Mouse (Mus musculus) thymus, adult 2 months (tissue): ENCODE results near the gene Ch25h.

Experiments used
- CTCF ChIP-seq: fragments of 200-500 bp; IDR thresholded peaks from 2 replicates; pipeline ENCODE4 v1.5.1; 2012; ENCODE audit warnings: mild to moderate bottlenecking, control low read depth, low read length, moderate library complexity, borderline replicate concordance; ENCODE audit not compliant: control insufficient read depth, poor library complexity, insufficient read depth; ENCODE audit errors: extremely low read depth
- POLR2A ChIP-seq: fragments of 200-500 bp; IDR thresholded peaks from 2 replicates; pipeline ENCODE4 v1.6.1; 2012; ENCODE audit warnings: mild to moderate bottlenecking, low read length, control low read depth, moderate library complexity; ENCODE audit not compliant: control insufficient read depth, poor library complexity, insufficient read depth; ENCODE audit errors: extremely low read depth

- TF ChIP-seq POLR2A (no peak), CTCF (no peak)
Measured at GRCm38 (mm10) chr19:34493859-34494258, 18.9 kb upstream of the Ch25h start.
